17 mouse cellular contexts compared by ENCODE assay signal in the genomic region with DNA sequence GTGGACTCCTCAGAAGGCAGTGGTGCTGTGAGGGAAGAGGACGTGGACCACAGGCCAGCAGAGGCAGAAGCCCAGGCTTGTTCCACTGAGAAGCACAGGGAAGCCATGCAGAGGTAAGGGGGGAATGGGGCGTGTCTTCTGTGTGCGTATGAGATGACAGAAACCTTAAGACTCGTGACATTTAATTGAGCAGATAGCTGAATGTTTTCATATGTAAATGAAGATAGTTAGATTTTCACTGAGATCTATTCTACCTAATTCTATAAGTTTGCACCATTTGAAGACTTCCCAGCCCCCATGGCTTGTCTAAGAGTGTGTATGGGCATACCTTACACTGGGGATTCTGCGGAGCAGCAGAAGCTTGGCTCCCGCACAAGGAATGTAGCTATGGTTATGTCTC. TPM values are rescaled to one million over a fixed set of nuclear protein-coding genes. Genes with fewer than 3 reads are reported as not detected.
DNase-seq lines count a peak whose midpoint lies in the region; ATAC-seq and TF ChIP-seq lines count a peak whose summit lies in the region.
"Had no signal": no experiment of that assay in that cellular context is flagged by ENCODE, and none has a peak within 500 bp of the region (broad histone marks: within the 10 kb centered on the region; RNA-seq: fewer than 3 reads in every experiment).

No protein-coding gene starts in this region.

- no peak for TF ChIP-seq POLR2A in ES-Bruce4 (IDR thresholded peaks at IDR 0.05; ENCODE audit: insufficient read depth, low read length)

- ATAC-seq in activated CD4-positive, CD25-positive, alpha-beta regulatory T cell, adult 4 months: no peak
- no peak for ATAC-seq in liver, embryonic 12.5 days
- ATAC-seq: forebrain, embryonic 13.5 days; forebrain, embryonic 15.5 days; forebrain, postnatal 0 days had no signal

- H3K27me3 ChIP-seq in E14TG2a.4 (ENCODE audit: insufficient read depth, low read length): no peaks in the 10 kb centered on the region
- H3K27me3 ChIP-seq in ES-Bruce4 (ENCODE audit: control insufficient read depth, insufficient read depth, low read length, poor library complexity, severe bottlenecking): no peaks in the 10 kb centered on the region
- no peaks in the 10 kb centered on the region for H3K27me3 ChIP-seq in liver, embryonic 12.5 days (replicated peaks)
- H3K27me3 ChIP-seq: embryonic facial prominence, embryonic 13.5 days; embryonic facial prominence, embryonic 15.5 days; forebrain, embryonic 13.5 days; forebrain, embryonic 15.5 days had no signal

- peaks cover 80% of the 10 kb centered on the region for H3K4me1 ChIP-seq in E14TG2a.4 (replicated peaks; ENCODE audit: low read depth, low read length)
- peaks cover 2% of the 10 kb centered on the region for H3K4me1 ChIP-seq in ES-Bruce4 (ENCODE audit: control insufficient read depth, insufficient read depth, low read length)
- peaks cover 4 to 9% of the 10 kb centered on the region in 2 experiments; a peak in 3 of 4 replicates for H3K4me1 ChIP-seq in ES-E14 (ENCODE audit: control insufficient read depth in 2 of 2, insufficient read depth in 2 of 2, low read length in 2 of 2, poor library complexity in 1 of 2)
- peaks cover 12% of the 10 kb centered on the region for H3K4me1 ChIP-seq in liver, embryonic 12.5 days

- 84% methylated on average over 6 of the region's 6 CpGs for WGBS in liver, embryonic 12.5 days (ENCODE audit: insufficient replicate concordance)

- H3K9me3 ChIP-seq in E14TG2a.4 (ENCODE audit: low read length) (no peaks in the 10 kb centered on the region), ES-Bruce4 (replicated peaks; ENCODE audit: control insufficient read depth, insufficient read depth, low read length, poor library complexity, severe bottlenecking) (no peaks in the 10 kb centered on the region), ES-E14 (ENCODE audit: control insufficient read depth, insufficient read depth, low read depth, low read length) (no peaks in the 10 kb centered on the region)
- no peaks in the 10 kb centered on the region for H3K9me3 ChIP-seq in liver, embryonic 12.5 days (replicated peaks)
- H3K9me3 ChIP-seq: embryonic facial prominence, embryonic 13.5 days; embryonic facial prominence, embryonic 15.5 days; forebrain, embryonic 13.5 days; forebrain, embryonic 15.5 days had no signal

- in situ Hi-C loops in ES-E14 (cut with MboI; ENCODE audit: low sequenced_read_pairs in 2 of 2, unreplicated experiment in 2 of 2): no loop called here

- TF ChIP-seq CTCF in E14TG2a.4 (conservative IDR thresholded peaks at IDR 0.05; ENCODE audit: low read length) (no peak), ES-Bruce4 (IDR thresholded peaks at IDR 0.05; ENCODE audit: low read depth, low read length) (no peak)

- no peak for TF ChIP-seq EP300 in ES-Bruce4 (IDR thresholded peaks at IDR 0.05; ENCODE audit: insufficient read depth, low read depth, low read length)

- H3K36me3 ChIP-seq in E14TG2a.4 (ENCODE audit: insufficient read depth, low read length) (peaks cover 87% of the 10 kb centered on the region), ES-Bruce4 (ENCODE audit: control insufficient read depth, insufficient read depth, low read length, poor library complexity, severe bottlenecking) (peaks cover 20% of the 10 kb centered on the region), ES-E14 (ENCODE audit: control insufficient read depth, insufficient read depth, low read length, poor library complexity, severe bottlenecking) (peaks cover 23% of the 10 kb centered on the region)
- peaks cover 62% of the 10 kb centered on the region for H3K36me3 ChIP-seq in liver, embryonic 12.5 days

- no peak overlapping the region for H3K4me2 ChIP-seq in liver, embryonic 12.5 days
- H3K4me2 ChIP-seq: embryonic facial prominence, embryonic 13.5 days; embryonic facial prominence, embryonic 15.5 days; forebrain, embryonic 13.5 days; forebrain, embryonic 15.5 days had no signal

- H3K27ac ChIP-seq in ES-Bruce4 (ENCODE audit: insufficient read depth, low read length) (peak overlapping the region; percentile 93), ES-E14 (ENCODE audit: insufficient read depth, low read depth, low read length, poor library complexity, severe bottlenecking) (peak overlapping the region; percentile 79)
- no peak overlapping the region for H3K27ac ChIP-seq in liver, embryonic 12.5 days
- H3K27ac ChIP-seq: embryonic facial prominence, embryonic 13.5 days; embryonic facial prominence, embryonic 15.5 days; forebrain, embryonic 13.5 days; forebrain, embryonic 15.5 days had no signal

- no peak for DNase-seq in ES-E14 (ENCODE audit: low read depth, low spot score)
- DNase-seq in ZHBTc4 (ENCODE audit: low read depth, low spot score): peak; percentile 55
- no peak for DNase-seq in thymus, postnatal 36 days
- no peak for DNase-seq in layer of hippocampus, adult 8-10 months (ENCODE audit: low spot score in 2 of 2)
- DNase-seq: adrenal gland, adult 8-10 months; cerebellum, adult 11-12 months; cerebellum, adult 9-10 months had no signal

- H3K4me3 ChIP-seq in E14TG2a.4 (replicated peaks; ENCODE audit: low read length) (peak overlapping the region; percentile 56), ES-Bruce4 (ENCODE audit: low read depth, low read length) (0 out of 2 replicates have a peak overlapping the region, but pooled peaks have one; percentile 3), ES-E14 (ENCODE audit: insufficient read depth in 1 of 2, low read depth in 1 of 2, low read length in 2 of 2, poor library complexity in 1 of 2, severe bottlenecking in 1 of 2) (peak overlapping the region in 1 of 2 experiments; percentile 24; a peak in 1 of 4 replicates)
- no peak overlapping the region for H3K4me3 ChIP-seq in liver, embryonic 12.5 days
- H3K4me3 ChIP-seq: embryonic facial prominence, embryonic 13.5 days; embryonic facial prominence, embryonic 15.5 days; forebrain, embryonic 13.5 days; forebrain, embryonic 15.5 days had no signal

- H3K9ac ChIP-seq in ES-Bruce4 (ENCODE audit: low read depth, poor library complexity, severe bottlenecking): peak overlapping the region; percentile 19
- peak overlapping the region; percentile 50; the same call in 1 of the 2 replicates for H3K9ac ChIP-seq in ES-E14 (ENCODE audit: insufficient read depth, low read depth, low read length, poor library complexity, severe bottlenecking)
- H3K9ac ChIP-seq in liver, embryonic 12.5 days: no peak overlapping the region
- H3K9ac ChIP-seq: embryonic facial prominence, embryonic 13.5 days; embryonic facial prominence, embryonic 15.5 days; forebrain, embryonic 13.5 days; forebrain, embryonic 15.5 days; forebrain, postnatal 0 days had no signal

TF ChIP-seq in ES-E14, 5 proteins besides CTCF, POLR2A, EP300 and RAD21:
- TF ChIP-seq MAFK (IDR thresholded peaks at IDR 0.05; ENCODE audit: insufficient read depth, low read depth, low read length) (no peak), CHD2 (IDR thresholded peaks at IDR 0.05; ENCODE audit: low read depth, low read length) (no peak), HCFC1 (IDR thresholded peaks at IDR 0.05; ENCODE audit: borderline replicate concordance, insufficient read depth, low read length) (no peak), ZNF384 (IDR thresholded peaks at IDR 0.05; ENCODE audit: low read depth, low read length) (no peak), ZC3H11A (IDR thresholded peaks at IDR 0.05; ENCODE audit: borderline replicate concordance, low read depth, low read length) (no peak)

RNA-seq across cellular contexts. Expression of a gene that starts 5.7 kb away (rescaled TPM):
- 26.2 and 33.9 TPM in 2 replicates for polyA plus RNA-seq in ES-Bruce4 (2011; ENCODE audit: insufficient read depth, insufficient read length, low read depth, missing spikeins)
- total RNA-seq in ES-E14 (2012; rRNA removed): 21.0 and 24.4 TPM in 2 replicates
- polyA plus RNA-seq in activated CD4-positive, CD25-positive, alpha-beta regulatory T cell, adult 4 months (2017; shearing (Covaris generic)): 10 to 100 TPM; 15.4 to 18.3 TPM
- polyA plus RNA-seq in liver, embryonic 12.5 days (2016; fragmentation: Nextera tagmentation; extraction: Ambion mirVana): 7.9 and 8.4 TPM in 2 replicates
- total RNA-seq in layer of hippocampus, adult 8-10 months (2022): 10 to 100 TPM; 10.8 to 13.9 (median 11.9) TPM

RNA-seq across cellular contexts. Expression of a gene that starts 10.9 kb away (rescaled TPM):
- polyA plus RNA-seq in ES-Bruce4 (2011; ENCODE audit: insufficient read depth, insufficient read length, low read depth, missing spikeins): 2.5 and 3.0 TPM in 2 replicates
- 1.0 and 2.6 TPM in 2 replicates for total RNA-seq in ES-E14 (2012; rRNA removed)
- 1 to 10 TPM; 1.2 TPM for polyA plus RNA-seq in activated CD4-positive, CD25-positive, alpha-beta regulatory T cell, adult 4 months (2017; shearing (Covaris generic))
- 0.12 and 0.30 TPM in 2 replicates for polyA plus RNA-seq in liver, embryonic 12.5 days (2016; fragmentation: Nextera tagmentation; extraction: Ambion mirVana)
- 1 to 10 TPM in 2 of 4 experiments, under 1 TPM in 2; 0.34 to 1.3 (median 0.78) TPM for total RNA-seq in layer of hippocampus, adult 8-10 months (2022)
- total RNA-seq: common myeloid progenitor, adult 5-6 weeks had no signal
- polyA plus RNA-seq: forebrain, embryonic 15.5 days had no signal

RNA-seq across cellular contexts. Expression of a gene that starts 58.2 kb away (rescaled TPM):
- polyA plus RNA-seq in ES-Bruce4 (2011; ENCODE audit: insufficient read depth, insufficient read length, low read depth, missing spikeins): 107 and 113 TPM in 2 replicates
- 119 and 123 TPM in 2 replicates for total RNA-seq in ES-E14 (2012; rRNA removed)
- polyA plus RNA-seq in activated CD4-positive, CD25-positive, alpha-beta regulatory T cell, adult 4 months (2017; shearing (Covaris generic)): 10 to 100 TPM; 31.1 to 32.1 TPM
- 5.7 and 7.8 TPM in 2 replicates for polyA plus RNA-seq in liver, embryonic 12.5 days (2016; fragmentation: Nextera tagmentation; extraction: Ambion mirVana)
- 10 to 100 TPM; 41.0 to 44.6 (median 42.9) TPM for total RNA-seq in layer of hippocampus, adult 8-10 months (2022)
